Mouse (Mus musculus): ENCODE measurements around the gene Wsb2. TPM values are rescaled to one million over a fixed set of nuclear protein-coding genes. Genes with fewer than 3 reads are reported as not detected.

Gene Wsb2
- polyA plus RNA-seq, 1 experiment from 2014 or later, result 26.4 TPM

DNA sequence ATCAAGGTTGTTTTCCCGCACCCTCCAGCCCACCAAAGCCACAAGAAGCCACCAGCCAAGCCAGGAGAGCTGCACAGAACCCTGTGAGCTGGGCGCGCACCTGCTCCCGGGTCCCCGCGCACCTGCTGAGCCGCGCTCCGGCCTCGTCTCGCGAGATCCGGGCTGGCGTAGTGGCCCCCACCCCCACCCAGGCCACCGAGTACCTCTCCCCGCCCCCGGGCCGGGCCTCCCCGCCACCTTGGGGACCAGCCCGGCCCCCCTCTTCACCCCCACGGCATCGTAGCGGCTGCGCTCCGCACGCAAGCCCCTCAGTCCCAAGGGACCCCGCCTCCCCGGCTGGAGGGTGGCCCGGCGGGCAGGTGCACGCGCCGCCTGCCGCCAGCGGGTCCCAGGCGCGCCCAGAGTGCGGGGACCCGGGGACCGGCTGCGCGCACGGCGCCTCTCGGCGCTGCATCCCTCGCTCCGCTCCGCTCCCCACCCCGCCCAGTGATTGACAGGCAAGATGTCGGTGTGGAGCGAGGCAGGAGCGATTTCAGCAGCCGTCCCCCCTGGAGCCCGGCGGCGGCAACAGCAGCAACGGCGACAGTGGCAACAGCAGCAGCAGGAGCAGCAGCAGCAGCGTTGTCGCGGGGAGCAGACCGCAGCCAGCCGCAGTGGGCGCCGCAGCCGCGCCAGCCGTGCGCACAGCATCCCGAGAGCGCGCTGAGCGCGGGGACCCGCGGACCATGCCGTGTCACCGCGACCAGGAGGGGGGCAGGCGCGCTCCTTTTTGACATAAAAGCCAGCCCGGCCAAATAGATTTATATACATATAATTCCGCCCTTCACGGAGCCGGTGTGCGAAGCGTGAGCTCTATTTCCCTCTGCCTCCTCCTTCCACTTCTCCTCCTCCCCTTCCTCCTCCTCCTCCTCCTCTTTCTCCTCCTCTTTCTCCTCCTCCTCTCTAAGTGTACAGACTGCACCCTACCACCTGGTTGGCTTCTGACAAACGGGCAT lies 56.7 kb downstream of the Wsb2 start, which contains the start of gene Ksr2:
Gene Ksr2 (plus strand): TSS at position 494 of the 995 bp plus-strand sequence.
- Histone ChIP-seq H3K9me3 (replicated peaks) (no peaks in the 10 kb centered on the region), H3K36me3 (replicated peaks) (no peaks in the 10 kb centered on the region), H3K27me3 (peaks cover 81% of the 10 kb centered on the region), H3K4me1 (replicated peaks) (0 out of 2 replicates have a peak, but pooled peaks cover 9% of the 10 kb centered on the region), H3K9ac (no peak within 1 kb of the TSS), H3K4me2 (peak within 1 kb of the TSS; percentile 68), H3K27ac (replicated peaks) (no peak within 1 kb of the TSS), H3K4me3 (replicated peaks) (peak within 1 kb of the TSS; percentile 50)
- ATAC-seq (ENCODE audit: insufficient read depth), result peak; percentile 25; the same call in 1 of the 2 replicates
- under 1% methylated on average over 89 of the region's 89 CpGs for WGBS (ENCODE audit: insufficient replicate concordance)

DNA sequence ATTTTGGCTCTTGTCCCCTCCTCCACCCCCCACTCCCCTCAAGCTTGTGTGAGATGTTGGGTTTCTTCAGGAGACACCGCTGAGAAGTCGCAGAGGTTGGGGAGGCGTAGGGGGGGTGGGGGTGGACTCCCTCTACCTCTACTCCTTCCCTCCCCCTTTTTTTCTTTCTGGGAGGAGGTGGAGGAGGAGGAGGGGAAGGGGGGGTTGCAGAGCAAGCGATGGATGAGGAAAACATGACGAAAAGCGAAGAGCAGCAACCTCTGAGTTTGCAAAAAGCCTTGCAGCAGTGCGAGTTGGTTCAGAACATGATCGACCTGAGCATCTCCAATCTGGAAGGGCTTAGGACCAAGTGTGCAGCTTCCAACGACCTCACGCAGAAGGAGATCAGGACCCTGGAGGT lies 57.5 kb downstream of the Wsb2 start:
- 5% methylated on average over 10 of the region's 10 CpGs for WGBS (ENCODE audit: insufficient replicate concordance)
- no peak for ATAC-seq (ENCODE audit: insufficient read depth)
- no peak overlapping the region for H3K4me2 ChIP-seq
- H3K4me1 ChIP-seq (replicated peaks), result 0 out of 2 replicates have a peak, but pooled peaks cover 9% of the 10 kb centered on the region
- H3K36me3 ChIP-seq (replicated peaks), result no peaks in the 10 kb centered on the region
- H3K9ac ChIP-seq, result no peak overlapping the region
- peaks cover 73% of the 10 kb centered on the region for H3K27me3 ChIP-seq
- H3K27ac ChIP-seq (replicated peaks), result no peak overlapping the region
- H3K9me3 ChIP-seq (replicated peaks), result no peaks in the 10 kb centered on the region
- H3K4me3 ChIP-seq (replicated peaks), result no peak overlapping the region

DNA sequence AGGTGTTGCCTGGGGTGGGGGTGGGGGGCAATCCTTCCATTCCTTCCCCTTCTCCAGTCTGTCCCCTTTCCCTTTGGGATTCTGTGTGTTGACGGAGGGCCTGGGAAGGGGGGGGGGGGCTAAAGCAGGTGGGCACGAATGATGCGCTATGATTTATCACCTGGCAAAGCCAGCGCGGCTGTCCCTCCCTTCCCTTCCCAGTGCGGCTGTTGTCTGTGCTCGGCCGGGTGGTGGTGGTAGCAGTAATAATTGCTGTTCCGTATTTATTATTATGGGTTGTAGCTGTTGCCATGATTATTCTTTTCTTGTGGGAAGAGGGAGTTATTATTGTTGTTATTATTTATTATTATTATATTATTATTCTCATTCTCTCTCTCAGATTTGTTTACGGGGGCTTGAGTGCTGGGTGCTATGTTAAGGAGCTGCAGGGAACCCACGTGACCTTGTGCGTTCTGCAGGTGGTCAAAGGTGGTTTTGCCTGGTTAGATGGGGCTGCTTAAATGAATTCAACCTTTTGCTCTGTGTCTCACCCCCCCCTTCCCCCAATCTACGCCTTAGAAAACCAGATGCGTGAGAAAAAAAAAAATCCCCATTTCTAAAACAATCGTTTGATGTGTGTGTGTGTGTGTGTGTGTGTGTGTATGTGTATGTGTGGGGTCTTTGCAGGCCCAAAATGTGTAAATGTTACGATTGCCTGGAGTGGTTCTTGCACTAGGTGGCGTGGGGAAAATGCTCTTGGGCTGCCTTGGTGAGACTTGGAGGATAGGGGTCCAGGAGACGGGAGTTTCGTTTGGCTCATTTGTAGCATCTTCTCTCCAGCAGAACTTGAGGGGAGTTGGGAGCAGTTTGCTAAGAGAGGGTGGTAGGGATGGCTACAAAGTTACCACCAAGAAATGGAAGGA lies 58.2 kb downstream of the Wsb2 start:
- WGBS (ENCODE audit: insufficient replicate concordance), result 33% methylated on average over 19 of the region's 19 CpGs
- H3K36me3 ChIP-seq (replicated peaks), result no peaks in the 10 kb centered on the region
- 0 out of 2 replicates have a peak, but pooled peaks cover 9% of the 10 kb centered on the region for H3K4me1 ChIP-seq (replicated peaks)
- H3K9ac ChIP-seq, result no peak overlapping the region
- H3K27me3 ChIP-seq, result peaks cover 67% of the 10 kb centered on the region
- H3K4me2 ChIP-seq, result no peak overlapping the region
- no peak for ATAC-seq (ENCODE audit: insufficient read depth)
- no peaks in the 10 kb centered on the region for H3K9me3 ChIP-seq (replicated peaks)
- no peak overlapping the region for H3K27ac ChIP-seq (replicated peaks)
- no peak overlapping the region for H3K4me3 ChIP-seq (replicated peaks)

GRCm38 (mm10) chr5:117417442-117417841 lies 60.3 kb downstream of the Wsb2 start:
- Histone ChIP-seq H3K36me3 (replicated peaks) (no peaks in the 10 kb centered on the region), H3K9ac (no peak overlapping the region), H3K4me2 (no peak overlapping the region), H3K27ac (replicated peaks) (no peak overlapping the region), H3K27me3 (peaks cover 46% of the 10 kb centered on the region), H3K9me3 (replicated peaks) (no peaks in the 10 kb centered on the region), H3K4me1 (replicated peaks) (0 out of 2 replicates have a peak, but pooled peaks cover 9% of the 10 kb centered on the region), H3K4me3 (replicated peaks) (no peak overlapping the region)
- ATAC-seq (ENCODE audit: insufficient read depth), result 0 out of 2 replicates have a peak, but pooled peaks have one; percentile 25
- 35% methylated on average over 2 of the region's 2 CpGs for WGBS (ENCODE audit: insufficient replicate concordance)

Other genes with a start within 250 kb of the Wsb2 start
- 30.7 and 31.7 TPM in 2 replicates for gene Suds3, start 241.2 kb upstream of the Wsb2 start, polyA plus RNA-seq (2015; fragmentation: Nextera tagmentation; extraction: Ambion mirVana)
- gene Taok3, start 237.2 kb upstream of the Wsb2 start, polyA plus RNA-seq (2015; fragmentation: Nextera tagmentation; extraction: Ambion mirVana), result 42.5 and 42.7 TPM in 2 replicates
- 190 and 203 TPM in 2 replicates for gene Pebp1, start 69.7 kb upstream of the Wsb2 start, polyA plus RNA-seq (2015; fragmentation: Nextera tagmentation; extraction: Ambion mirVana)
- gene Vsig10, start 38.2 kb upstream of the Wsb2 start, polyA plus RNA-seq (2015; fragmentation: Nextera tagmentation; extraction: Ambion mirVana), result 1.4 TPM in 2 replicates
- 52.5 and 56.7 TPM in 2 replicates for gene Rfc5, start 31.7 kb downstream of the Wsb2 start, polyA plus RNA-seq (2015; fragmentation: Nextera tagmentation; extraction: Ambion mirVana)
- 0.10 and 0.16 TPM in 2 replicates for gene Ksr2, start 56.7 kb downstream of the Wsb2 start, polyA plus RNA-seq (2015; fragmentation: Nextera tagmentation; extraction: Ambion mirVana)

Measured in liver, embryonic 15.5 days (tissue).